Comparison of ENCODE assay signal across 12 mouse cellular contexts in genomic region chr13:48391126-48391525, GRCm38 (mm10).
"Had no signal": no experiment of that assay in that cellular context is flagged by ENCODE, and none has a peak within 500 bp of the region (broad histone marks: within the 10 kb centered on the region; RNA-seq: fewer than 3 reads in every experiment).

No protein-coding gene starts in this region.

- H3K9ac ChIP-seq: intestine, embryonic 15.5 days; limb, embryonic 13.5 days; liver, embryonic 15.5 days; neural tube, embryonic 13.5 days; stomach, embryonic 15.5 days had no signal

- H3K4me2 ChIP-seq: intestine, embryonic 15.5 days; limb, embryonic 13.5 days; liver, embryonic 15.5 days; neural tube, embryonic 13.5 days; stomach, embryonic 15.5 days had no signal

- H3K9me3 ChIP-seq: intestine, embryonic 15.5 days; limb, embryonic 13.5 days; liver, embryonic 15.5 days; neural tube, embryonic 13.5 days; stomach, embryonic 15.5 days had no signal

- H3K36me3 ChIP-seq: intestine, embryonic 15.5 days; limb, embryonic 13.5 days; liver, embryonic 15.5 days; neural tube, embryonic 13.5 days; stomach, embryonic 15.5 days had no signal

- H3K27me3 ChIP-seq: intestine, embryonic 15.5 days; limb, embryonic 13.5 days; liver, embryonic 15.5 days; neural tube, embryonic 13.5 days; stomach, embryonic 15.5 days had no signal

- ATAC-seq: intestine, embryonic 15.5 days; lung, postnatal 0 days had no signal

- H3K4me3 ChIP-seq: intestine, embryonic 15.5 days; limb, embryonic 13.5 days; liver, embryonic 15.5 days; neural tube, embryonic 13.5 days; stomach, embryonic 15.5 days had no signal

- H3K4me1 ChIP-seq: intestine, embryonic 15.5 days; limb, embryonic 13.5 days; liver, embryonic 15.5 days; neural tube, embryonic 13.5 days; stomach, embryonic 15.5 days had no signal

- DNase-seq: left cerebral cortex, postnatal 4 days; lung, adult 2 months; lung, postnatal 36 days; right cerebral cortex, postnatal 14 days; thymus, adult 2 months; thymus, postnatal 25 days had no signal

- H3K27ac ChIP-seq: intestine, embryonic 15.5 days; limb, embryonic 13.5 days; liver, embryonic 15.5 days; neural tube, embryonic 13.5 days; stomach, embryonic 15.5 days had no signal
